Mouse (Mus musculus): ENCODE measurements around the gene Cgnl1.
A peak's percentile ranks its signal among the peaks of the same experiment; 100 is the strongest.

Cgnl1 gene

GRCm38 (mm10) chr9:71770991-71771767 is at the start of gene Cgnl1:
Gene Cgnl1, minus strand, starts transcription at chr9:71771602.
- peak in 1 of 2 experiments; percentile 21 for DNase-seq (ENCODE audit: low spot score in 2 of 2)

- no peak for DNase-seq (ENCODE audit: low spot score in 2 of 2)
Measured at GRCm38 (mm10) chr9:71818453-71818852, 47.1 kb upstream of the Cgnl1 start.

GRCm38 (mm10) chr9:71816121-71816520 is 44.7 kb upstream of the Cgnl1 start:
- DNase-seq (ENCODE audit: low spot score in 2 of 2) = no peak

GRCm38 (mm10) chr9:71813565-71813964 is 42.2 kb upstream of the Cgnl1 start:
- DNase-seq (ENCODE audit: low spot score in 2 of 2) = no peak

- DNase-seq (ENCODE audit: low spot score in 2 of 2) = no peak
Measured at GRCm38 (mm10) chr9:71812914-71813313, 41.5 kb upstream of the Cgnl1 start.

GRCm38 (mm10) chr9:71812402-71812801 is 41.0 kb upstream of the Cgnl1 start:
- no peak for DNase-seq (ENCODE audit: low spot score in 2 of 2)

GRCm38 (mm10) chr9:71811404-71811803 is 40.0 kb upstream of the Cgnl1 start:
- DNase-seq (ENCODE audit: low spot score in 2 of 2) = no peak

- DNase-seq (ENCODE audit: low spot score in 2 of 2) = no peak
Measured at GRCm38 (mm10) chr9:71810723-71811122, 39.3 kb upstream of the Cgnl1 start.

- DNase-seq (ENCODE audit: low spot score in 2 of 2) = no peak
Measured at GRCm38 (mm10) chr9:71808640-71809254, 37.3 kb upstream of the Cgnl1 start.

- no peak for DNase-seq (ENCODE audit: low spot score in 2 of 2)
Measured at GRCm38 (mm10) chr9:71807801-71808200, 36.4 kb upstream of the Cgnl1 start.

GRCm38 (mm10) chr9:71806422-71806805 is 35.0 kb upstream of the Cgnl1 start:
- DNase-seq (ENCODE audit: low spot score in 2 of 2) = peak; percentile 82 to 85

- no peak for DNase-seq (ENCODE audit: low spot score in 2 of 2)
Measured at GRCm38 (mm10) chr9:71805646-71806421, 34.4 kb upstream of the Cgnl1 start.

GRCm38 (mm10) chr9:71804116-71804515 is 32.7 kb upstream of the Cgnl1 start:
- no peak for DNase-seq (ENCODE audit: low spot score in 2 of 2)

GRCm38 (mm10) chr9:71803281-71803680 is 31.9 kb upstream of the Cgnl1 start:
- no peak for DNase-seq (ENCODE audit: low spot score in 2 of 2)

GRCm38 (mm10) chr9:71799598-71799997 is 28.2 kb upstream of the Cgnl1 start:
- DNase-seq (ENCODE audit: low spot score in 2 of 2) = no peak

GRCm38 (mm10) chr9:71798176-71798575 is 26.8 kb upstream of the Cgnl1 start:
- no peak for DNase-seq (ENCODE audit: low spot score in 2 of 2)

GRCm38 (mm10) chr9:71777404-71777803 is 6.0 kb upstream of the Cgnl1 start:
- DNase-seq (ENCODE audit: low spot score in 2 of 2) = no peak

- peak in 1 of 2 experiments; percentile 15 for DNase-seq (ENCODE audit: low spot score in 2 of 2)
Measured at GRCm38 (mm10) chr9:71776337-71776736, 4.9 kb upstream of the Cgnl1 start.

- DNase-seq (ENCODE audit: low spot score in 2 of 2) = no peak
Measured at GRCm38 (mm10) chr9:71773563-71773962, 2.2 kb upstream of the Cgnl1 start.

- DNase-seq (ENCODE audit: low spot score in 2 of 2) = peak in 1 of 2 experiments; percentile 34
Measured at GRCm38 (mm10) chr9:71772338-71772737, 936 bp upstream of the Cgnl1 start.

- DNase-seq (ENCODE audit: low spot score in 2 of 2) = no peak
Measured at GRCm38 (mm10) chr9:71770484-71770883, 918 bp downstream of the Cgnl1 start.

- no peak for DNase-seq (ENCODE audit: low spot score in 2 of 2)
Measured at GRCm38 (mm10) chr9:71769701-71770100, 1.7 kb downstream of the Cgnl1 start.
